Mouse (Mus musculus) forebrain, embryonic 14.5 days (tissue): ENCODE measurements around the gene Prdx6b. TPM values are rescaled to one million over a fixed set of nuclear protein-coding genes. Genes with fewer than 3 reads are reported as not detected.

Source experiments
- ATAC-seq: fragments of 200-750 bp; cut with Nextera tagmentation; 2 replicates; pipeline ENCODE4 v1.8.0; 2017; ENCODE audit warnings: mild to moderate bottlenecking, moderate library complexity
- DNase-seq: peaks from one replicate; pipeline ENCODE4 v3.0.0-alpha.2; 2015; ENCODE audit warnings: low spot score
- H3K27ac ChIP-seq: fragments of 300-500 bp; sonication (generic); 2 replicates; pipeline ENCODE4 v1.5.1; 2014; ENCODE audit warnings: low read depth, mild to moderate bottlenecking, control low read depth, low read length, moderate library complexity
- H3K27me3 ChIP-seq: fragments of 300-500 bp; sonication (generic); replicated peaks from 2 replicates; pipeline ENCODE4 v1.6.1; 2014; ENCODE audit warnings: low read length, control low read depth, mixed read lengths; ENCODE audit not compliant: control insufficient read depth, insufficient read depth
- H3K36me3 ChIP-seq: fragments of 300-500 bp; sonication (generic); 2 replicates; pipeline ENCODE4 v1.6.1; 2014; ENCODE audit warnings: low read length, control low read depth; ENCODE audit not compliant: control insufficient read depth, insufficient read depth
- H3K4me1 ChIP-seq: fragments of 300-500 bp; sonication (generic); 2 replicates; pipeline ENCODE4 v1.6.1; 2014; ENCODE audit warnings: antibody characterized with exemption, low read length, control low read depth; ENCODE audit not compliant: control insufficient read depth, insufficient read depth
- H3K4me2 ChIP-seq: fragments of 300-500 bp; sonication (generic); 2 replicates; pipeline ENCODE4 v1.6.1; 2014; ENCODE audit warnings: mild to moderate bottlenecking, control low read depth, low read length
- H3K4me3 ChIP-seq: fragments of 300-500 bp; sonication (generic); 2 replicates; pipeline ENCODE4 v1.5.1; 2014; ENCODE audit warnings: low read depth, low read length, control low read depth
- H3K9ac ChIP-seq: fragments of 300-500 bp; sonication (generic); 2 replicates; pipeline ENCODE4 v1.6.1; 2014; ENCODE audit warnings: mild to moderate bottlenecking, low read length, control low read depth, moderate library complexity
- H3K9me3 ChIP-seq: fragments of 300-500 bp; sonication (generic); replicated peaks from 2 replicates; pipeline ENCODE4 v1.6.1; 2016; ENCODE audit warnings: low read length, control low read depth, mixed read lengths; ENCODE audit not compliant: control insufficient read depth
- WGBS: fragments of 180-500 bp; shearing (Covaris S2); extraction: QIAGEN DNeasy Blood & Tissue Kit; methylation state at CpG from one replicate; pipeline ENCODE4 v1.1.7; 2014; 5-methylcytosine and 5-hydroxymethylcytosine counted together
- polyA plus RNA-seq: library from polyadenylated mRNA; unstranded; fragments of >200 nt; fragmentation: Nextera tagmentation; extraction: Ambion mirVana; gene quantifications from 2 replicates; pipeline ENCODE4 v1.2.1, GENCODE M21; 2014

Gene Prdx6b
- polyA plus RNA-seq, 1 experiment from 2014 or later, result not detected

GRCm38 (mm10) chr2:80275136-80275535 lies 17.1 kb upstream of the Prdx6b start:
- Histone ChIP-seq H3K9me3 (no peaks in the 10 kb centered on the region), H3K4me1 (no peaks in the 10 kb centered on the region), H3K4me3 (no peak overlapping the region), H3K4me2 (no peak overlapping the region), H3K9ac (no peak overlapping the region), H3K27ac (no peak overlapping the region), H3K36me3 (no peaks in the 10 kb centered on the region), H3K27me3 (no peaks in the 10 kb centered on the region)
- WGBS, result 47% methylated on average over 2 of the region's 2 CpGs
- ATAC-seq (0 out of 2 replicates have a peak, but pooled peaks have one; percentile 34), DNase-seq (peak; percentile 65)

- ATAC-seq, result no peak
- H3K4me3 ChIP-seq, result no peak overlapping the region
- no peaks in the 10 kb centered on the region for H3K36me3 ChIP-seq
- WGBS, result 91% methylated on average over 2 of the region's 2 CpGs
- DNase-seq, result no peak
- no peaks in the 10 kb centered on the region for H3K4me1 ChIP-seq
- H3K4me2 ChIP-seq, result no peak overlapping the region
- H3K27ac ChIP-seq, result no peak overlapping the region
- no peaks in the 10 kb centered on the region for H3K27me3 ChIP-seq
- peaks cover 3% of the 10 kb centered on the region; the same call in 1 of the 2 replicates for H3K9me3 ChIP-seq
- no peak overlapping the region for H3K9ac ChIP-seq
Measured at GRCm38 (mm10) chr2:80282214-80282613, 10.1 kb upstream of the Prdx6b start.

GRCm38 (mm10) chr2:80286397-80286796 lies 5.9 kb upstream of the Prdx6b start:
- Histone ChIP-seq H3K9me3 (peaks cover 3% of the 10 kb centered on the region; the same call in 1 of the 2 replicates), H3K9ac (no peak overlapping the region), H3K36me3 (no peaks in the 10 kb centered on the region), H3K4me2 (no peak overlapping the region), H3K27me3 (no peaks in the 10 kb centered on the region), H3K4me1 (no peaks in the 10 kb centered on the region), H3K4me3 (no peak overlapping the region), H3K27ac (no peak overlapping the region)
- ATAC-seq (peak; percentile 73), DNase-seq (peak; percentile 64)
- 49% methylated on average over 4 of the region's 4 CpGs for WGBS

DNA sequence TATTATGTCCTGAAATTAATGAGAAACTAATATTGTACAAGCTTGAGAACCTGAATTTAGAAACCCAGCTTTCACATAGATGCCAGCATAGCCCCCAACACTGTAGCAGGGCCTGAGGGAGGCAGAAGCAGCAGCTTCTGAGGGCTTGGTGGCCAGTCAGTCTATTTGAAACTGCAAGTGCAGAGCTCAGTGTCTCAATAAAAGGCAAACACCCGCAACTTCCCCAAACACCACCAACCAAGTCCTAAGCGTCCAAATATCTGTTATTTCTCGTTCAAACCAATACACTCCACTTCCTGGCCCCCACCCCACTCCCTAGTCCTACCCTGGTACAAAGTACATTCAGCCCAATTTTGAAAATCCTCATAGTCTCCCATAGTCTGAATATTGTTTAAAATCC lies 6.1 kb downstream of the Prdx6b start:
- ATAC-seq (no peak), DNase-seq (no peak)
- H3K9ac ChIP-seq, result no peak overlapping the region
- H3K9me3 ChIP-seq, result no peaks in the 10 kb centered on the region
- H3K4me1 ChIP-seq, result no peaks in the 10 kb centered on the region
- H3K36me3 ChIP-seq, result no peaks in the 10 kb centered on the region
- no peak overlapping the region for H3K27ac ChIP-seq
- no peak overlapping the region for H3K4me3 ChIP-seq
- no peak overlapping the region for H3K4me2 ChIP-seq
- H3K27me3 ChIP-seq, result no peaks in the 10 kb centered on the region
- 77% methylated on average over 3 of the region's 3 CpGs for WGBS

- DNase-seq (no peak), ATAC-seq (no peak)
- no peak overlapping the region for H3K9ac ChIP-seq
- no peaks in the 10 kb centered on the region for H3K27me3 ChIP-seq
- H3K27ac ChIP-seq, result no peak overlapping the region
- no peaks in the 10 kb centered on the region for H3K36me3 ChIP-seq
- no peak overlapping the region for H3K4me2 ChIP-seq
- H3K4me1 ChIP-seq, result no peaks in the 10 kb centered on the region
- 88% methylated on average over 4 of the region's 4 CpGs for WGBS
- H3K9me3 ChIP-seq, result no peaks in the 10 kb centered on the region
- H3K4me3 ChIP-seq, result no peak overlapping the region
Measured at GRCm38 (mm10) chr2:80300806-80301205, 8.5 kb downstream of the Prdx6b start.

DNA sequence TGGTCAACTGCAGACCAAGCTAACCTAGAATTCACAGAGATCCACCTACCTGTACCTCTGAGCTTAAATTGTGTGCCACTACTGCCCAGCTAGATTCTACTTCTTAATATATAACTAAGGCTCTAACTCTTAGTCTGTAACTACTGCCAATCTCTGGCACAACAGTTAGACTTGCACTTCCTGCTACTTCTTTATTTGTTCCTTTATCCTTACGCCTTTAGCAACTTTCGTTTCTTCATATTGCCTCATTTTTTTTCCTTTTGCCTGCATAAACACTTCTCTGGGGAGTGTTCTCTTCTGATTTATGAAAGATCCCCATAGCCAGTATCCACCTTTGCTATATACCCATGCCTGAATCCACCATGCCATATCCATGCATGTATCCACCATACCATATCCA lies 11.7 kb downstream of the Prdx6b start:
- Histone ChIP-seq H3K27me3 (no peaks in the 10 kb centered on the region), H3K4me1 (no peaks in the 10 kb centered on the region), H3K27ac (no peak overlapping the region), H3K36me3 (no peaks in the 10 kb centered on the region), H3K4me2 (no peak overlapping the region), H3K9me3 (no peaks in the 10 kb centered on the region), H3K9ac (no peak overlapping the region), H3K4me3 (no peak overlapping the region)
- no peak for ATAC-seq
- DNase-seq, result no peak
- WGBS, result 96% methylated on average over 2 of the region's 2 CpGs

DNA sequence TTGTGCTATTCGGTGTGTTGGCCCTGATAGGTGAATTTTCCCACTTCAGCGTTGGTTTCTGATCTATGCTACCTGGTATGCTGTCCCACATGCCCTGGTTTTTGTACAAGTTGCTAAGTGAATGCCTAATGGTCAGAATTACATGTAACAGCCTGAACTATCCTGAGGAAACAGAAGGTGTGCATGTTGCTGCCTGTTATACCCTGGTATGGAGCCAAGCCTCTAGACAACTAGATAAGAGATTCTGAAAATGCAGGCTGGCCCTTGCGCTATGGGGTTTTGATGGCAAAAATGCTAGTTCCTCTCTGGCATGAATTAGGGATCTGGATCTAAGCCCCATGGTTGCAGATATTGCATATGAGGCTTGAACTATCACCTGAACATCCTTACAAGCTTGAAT lies 15.4 kb downstream of the Prdx6b start:
- Histone ChIP-seq H3K9ac (no peak overlapping the region), H3K9me3 (no peaks in the 10 kb centered on the region), H3K27ac (no peak overlapping the region), H3K4me3 (no peak overlapping the region), H3K4me2 (no peak overlapping the region), H3K4me1 (no peaks in the 10 kb centered on the region), H3K27me3 (no peaks in the 10 kb centered on the region), H3K36me3 (no peaks in the 10 kb centered on the region)
- 89% methylated on average over 3 of the region's 3 CpGs for WGBS
- DNase-seq (no peak), ATAC-seq (no peak)

- no peak overlapping the region for H3K9ac ChIP-seq
- no peaks in the 10 kb centered on the region for H3K27me3 ChIP-seq
- no peak overlapping the region for H3K27ac ChIP-seq
- no peaks in the 10 kb centered on the region for H3K36me3 ChIP-seq
- ATAC-seq (no peak), DNase-seq (no peak)
- WGBS, result 72% methylated on average over 4 of the region's 4 CpGs
- H3K4me3 ChIP-seq, result no peak overlapping the region
- H3K4me1 ChIP-seq, result no peaks in the 10 kb centered on the region; the same call in 1 of the 2 replicates
- H3K9me3 ChIP-seq, result no peaks in the 10 kb centered on the region
- H3K4me2 ChIP-seq, result no peak overlapping the region
Measured at GRCm38 (mm10) chr2:80309775-80310174, 17.5 kb downstream of the Prdx6b start.

DNA sequence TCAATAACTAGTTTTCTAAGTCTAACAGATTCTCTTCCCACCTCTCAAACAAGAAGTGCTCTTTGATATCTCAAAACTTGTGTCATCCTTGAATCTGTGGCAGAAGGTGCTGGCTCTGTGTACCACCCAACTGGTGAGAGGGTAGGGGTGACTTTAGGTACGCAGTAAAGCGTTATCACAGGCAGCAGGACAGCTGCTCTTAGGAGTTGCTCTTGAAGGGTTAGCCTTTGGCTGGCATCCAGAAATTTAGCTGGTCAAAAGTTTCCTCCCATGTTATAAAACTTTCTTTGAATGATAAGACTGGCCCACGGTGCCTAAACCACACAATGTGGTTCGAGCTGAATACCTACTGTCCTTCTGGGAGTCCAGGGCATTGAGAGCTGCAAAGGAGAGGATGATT lies 18.5 kb downstream of the Prdx6b start:
- Histone ChIP-seq H3K4me2 (no peak overlapping the region), H3K4me1 (no peaks in the 10 kb centered on the region; the same call in 1 of the 2 replicates), H3K27ac (no peak overlapping the region), H3K27me3 (no peaks in the 10 kb centered on the region), H3K4me3 (no peak overlapping the region), H3K36me3 (no peaks in the 10 kb centered on the region), H3K9me3 (no peaks in the 10 kb centered on the region), H3K9ac (no peak overlapping the region)
- DNase-seq, result no peak
- 74% methylated on average over 4 of the region's 4 CpGs for WGBS
- no peak for ATAC-seq
